Mouse (Mus musculus) intestine, embryonic 16.5 days (tissue): ENCODE results near the gene Fntb. TPM values are rescaled to one million over a fixed set of nuclear protein-coding genes. Genes with fewer than 3 reads are reported as not detected.

ENCODE experiments used
- ATAC-seq: fragments of 200-750 bp; cut with Nextera tagmentation; 2 replicates; pipeline ENCODE4 v1.8.0; 2017; ENCODE audit warnings: moderate TSS enrichment, moderate library complexity
- H3K27ac ChIP-seq: fragments of 300-500 bp; sonication (generic); 2 replicates; pipeline ENCODE4 v1.5.1; 2014; ENCODE audit warnings: mild to moderate bottlenecking, low read length
- H3K27me3 ChIP-seq: fragments of 300-500 bp; sonication (generic); replicated peaks from 2 replicates; pipeline ENCODE4 v1.6.1; 2014; ENCODE audit warnings: low read length, control low read depth, mixed read lengths; ENCODE audit not compliant: control insufficient read depth, insufficient read depth
- H3K36me3 ChIP-seq: fragments of 300-500 bp; sonication (generic); 2 replicates; pipeline ENCODE4 v1.6.1; 2014; ENCODE audit warnings: low read length, control low read depth; ENCODE audit not compliant: control insufficient read depth, insufficient read depth
- H3K4me1 ChIP-seq: fragments of 300-500 bp; sonication (generic); 2 replicates; pipeline ENCODE4 v1.6.1; 2014; ENCODE audit warnings: low read length, control low read depth, mixed read lengths; ENCODE audit not compliant: control insufficient read depth, insufficient read depth
- H3K4me2 ChIP-seq: fragments of 300-500 bp; sonication (generic); 2 replicates; pipeline ENCODE4 v1.6.1; 2014; ENCODE audit warnings: low read depth, low read length, control low read depth
- H3K4me3 ChIP-seq: fragments of 300-500 bp; sonication (generic); 2 replicates; pipeline ENCODE4 v1.5.1; 2014; ENCODE audit warnings: mild to moderate bottlenecking, low read length
- H3K9ac ChIP-seq: fragments of 300-500 bp; sonication (generic); 2 replicates; pipeline ENCODE4 v1.6.1; 2014; ENCODE audit warnings: low read depth, low read length
- H3K9me3 ChIP-seq: fragments of 300-500 bp; sonication (generic); 2 replicates; pipeline ENCODE4 v1.6.1; 2016; ENCODE audit warnings: low read length, control low read depth; ENCODE audit not compliant: control insufficient read depth
- WGBS: fragments of 180-500 bp; shearing (Covaris S2); extraction: QIAGEN DNeasy Blood & Tissue Kit; methylation state at CpG from one replicate; pipeline ENCODE4 v1.1.7; 2014; 5-methylcytosine and 5-hydroxymethylcytosine counted together
- polyA plus RNA-seq: library from polyadenylated mRNA; unstranded; fragments of >200 nt; fragmentation: Nextera tagmentation; extraction: Ambion mirVana; gene quantifications from 2 replicates; pipeline ENCODE4 v1.2.1, GENCODE M21; 2015

Fntb gene
- polyA plus RNA-seq, 1 experiment from 2014 or later, result 29.5 TPM

GRCm38 (mm10) chr12:76961932-76962891 is 196.8 kb downstream of the Fntb start, which contains the start of gene Max:
Gene Max (minus strand): TSS chr12:76962201.
- Histone ChIP-seq H3K27me3 (no peaks in the 10 kb centered on the region), H3K36me3 (no peaks in the 10 kb centered on the region; the same call in 1 of the 2 replicates), H3K27ac (peak within 1 kb of the TSS; percentile 35), H3K4me3 (peak within 1 kb of the TSS; percentile 81), H3K9me3 (no peaks in the 10 kb centered on the region), H3K4me2 (peak within 1 kb of the TSS; percentile 85), H3K9ac (peak within 1 kb of the TSS; percentile 81), H3K4me1 (peaks cover 7% of the 10 kb centered on the region; the same call in 1 of the 2 replicates)
- under 1% methylated on average over 72 of the region's 73 CpGs for WGBS
- ATAC-seq, result peak; percentile 98

DNA sequence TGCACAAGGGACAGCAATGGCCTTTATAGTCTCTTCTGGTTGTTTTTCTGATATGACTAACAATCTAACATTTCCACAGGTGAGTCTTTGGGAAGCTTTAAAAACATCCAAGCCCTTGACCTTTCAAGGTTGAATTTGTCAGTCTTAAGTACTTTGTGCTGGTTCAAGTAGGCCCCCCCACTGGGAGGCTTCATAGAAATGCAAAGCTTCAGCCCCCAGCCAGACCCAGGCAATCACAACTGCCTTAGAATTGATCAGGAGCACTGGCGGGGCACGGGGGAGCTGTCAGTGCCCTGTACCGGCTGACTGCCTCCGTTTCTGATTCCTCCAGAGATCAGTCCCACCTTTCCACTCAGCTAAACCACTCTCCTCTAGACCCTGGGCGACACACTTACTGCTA is 199.7 kb downstream of the Fntb start:
- no peak overlapping the region for H3K9ac ChIP-seq
- H3K9me3 ChIP-seq, result no peaks in the 10 kb centered on the region
- H3K4me2 ChIP-seq, result no peak overlapping the region
- WGBS, result 37% methylated on average over 5 of the region's 5 CpGs
- no peak overlapping the region for H3K27ac ChIP-seq
- H3K4me3 ChIP-seq, result no peak overlapping the region
- no peak for ATAC-seq
- H3K27me3 ChIP-seq, result no peaks in the 10 kb centered on the region
- H3K4me1 ChIP-seq, result peaks cover 5% of the 10 kb centered on the region; the same call in 1 of the 2 replicates
- H3K36me3 ChIP-seq, result no peaks in the 10 kb centered on the region; the same call in 1 of the 2 replicates

- peaks cover 2% of the 10 kb centered on the region; the same call in 1 of the 2 replicates for H3K4me1 ChIP-seq
- no peak overlapping the region for H3K4me3 ChIP-seq
- no peak overlapping the region for H3K9ac ChIP-seq
- no peak overlapping the region for H3K27ac ChIP-seq
- no peak overlapping the region for H3K4me2 ChIP-seq
- H3K9me3 ChIP-seq, result no peaks in the 10 kb centered on the region
- H3K36me3 ChIP-seq, result no peaks in the 10 kb centered on the region
- no peaks in the 10 kb centered on the region for H3K27me3 ChIP-seq
- 7% methylated on average over 4 of the region's 4 CpGs for WGBS
- ATAC-seq, result no peak
These were observed 200.5 kb downstream of the Fntb start for GRCm38 (mm10) chr12:76965876-76966275.

Other genes with a start within 250 kb of the Fntb start
- 8.8 and 9.3 TPM in 2 replicates for gene Plekhg3, start 234.7 kb upstream of the Fntb start, polyA plus RNA-seq
- 0.98 and 1.2 TPM in 2 replicates for gene Sptb, start 55.0 kb upstream of the Fntb start, polyA plus RNA-seq
- 121 and 130 TPM in 2 replicates for gene Churc1, start 51 bp upstream of the Fntb start, polyA plus RNA-seq
- gene Gpx2, start 30.0 kb downstream of the Fntb start, polyA plus RNA-seq, result 69.0 and 91.0 TPM in 2 replicates
- 17.6 and 18.7 TPM in 2 replicates for gene Rab15, start 57.3 kb downstream of the Fntb start, polyA plus RNA-seq
- 14.2 and 15.0 TPM in 2 replicates for gene Max, start 196.6 kb downstream of the Fntb start, polyA plus RNA-seq